Mouse (Mus musculus) G1E (cell line): ENCODE measurements around the gene Efl1. TPM values are rescaled to one million over a fixed set of nuclear protein-coding genes. Genes with fewer than 3 reads are reported as not detected.

Experiments
- ATAC-seq: 2 replicates; pipeline ENCODE4 v1.8.0; 2016; ENCODE audit warnings: mild to moderate bottlenecking; ENCODE audit not compliant: insufficient number of reproducible peaks, poor library complexity, low FRiP score, severe bottlenecking; ENCODE audit errors: extremely low read depth
- DNase-seq: peaks from one replicate; pipeline ENCODE4 v3.0.0; 2012; ENCODE audit warnings: low spot score
- H3K27me3 ChIP-seq: 2 replicates; pipeline ENCODE4 v1.6.1; 2012; ENCODE audit warnings: mild to moderate bottlenecking, low read length, inconsistent platforms; ENCODE audit not compliant: insufficient read depth
- H3K36me3 ChIP-seq: replicated peaks from 2 replicates; pipeline ENCODE3; 2012; ENCODE audit warnings: mild to moderate bottlenecking, inconsistent platforms
- H3K4me1 ChIP-seq: 2 replicates; pipeline ENCODE4 v1.6.1; 2012; ENCODE audit warnings: low read depth, low read length, inconsistent platforms, mixed read lengths; ENCODE audit not compliant: insufficient read depth
- H3K4me3 ChIP-seq: 2 replicates; pipeline ENCODE4 v1.5.1; 2012; ENCODE audit warnings: low read depth, mild to moderate bottlenecking, inconsistent platforms, low read length, moderate library complexity, mixed read lengths
- H3K9me3 ChIP-seq: replicated peaks from 2 replicates; pipeline ENCODE4 v1.6.1; 2012; ENCODE audit warnings: inconsistent platforms
- CTCF ChIP-seq: IDR thresholded peaks from 2 replicates; pipeline ENCODE4 v1.5.1; 2012; ENCODE audit warnings: low read depth, low read length, inconsistent platforms, mixed read lengths
- GATA1 ChIP-seq: IDR thresholded peaks from 2 replicates; pipeline ENCODE4 v1.6.1; 2012; ENCODE audit warnings: borderline replicate concordance, low read length, inconsistent platforms, mixed read lengths
- GATA2 ChIP-seq: IDR thresholded peaks from 2 replicates; pipeline ENCODE4 v1.6.1; 2012; ENCODE audit warnings: low read depth, low read length, inconsistent platforms, borderline replicate concordance
- POLR2AphosphoS5 ChIP-seq: IDR thresholded peaks from 2 replicates; pipeline ENCODE4 v1.6.1; 2012; ENCODE audit warnings: low read depth, low read length, inconsistent platforms; ENCODE audit not compliant: insufficient replicate concordance
- TAL1 ChIP-seq: conservative IDR thresholded peaks from 2 replicates; pipeline ENCODE4 v1.6.1; 2012; ENCODE audit warnings: low read depth, low read length, inconsistent platforms, mixed read lengths
- polyA plus RNA-seq: library from polyadenylated mRNA; stranded (reverse); fragments of >175 nt; gene quantifications from 2 replicates; pipeline ENCODE4 v1.2.3, GENCODE M21; 2012
- total RNA-seq, 2 experiments: library from RNA; stranded (forward) in 1 of 2; stranded (reverse) in 1 of 2; fragments of 200-1000 nt in 1 of 2; fragments of >200 nt in 1 of 2; fragmentation: Nextera tagmentation in 1 of 2; gene quantifications; 2 replicates each; pipeline ENCODE4 v1.2.3; 2014 to 2017

The Efl1 gene
- total and polyA plus RNA-seq, 3 experiments = 3.7 to 31.9 (median 23.0) TPM

GRCm38 (mm10) chr7:82733995-82734394, 85.6 kb downstream of the Efl1 start:
- no peak for DNase-seq

DNA sequence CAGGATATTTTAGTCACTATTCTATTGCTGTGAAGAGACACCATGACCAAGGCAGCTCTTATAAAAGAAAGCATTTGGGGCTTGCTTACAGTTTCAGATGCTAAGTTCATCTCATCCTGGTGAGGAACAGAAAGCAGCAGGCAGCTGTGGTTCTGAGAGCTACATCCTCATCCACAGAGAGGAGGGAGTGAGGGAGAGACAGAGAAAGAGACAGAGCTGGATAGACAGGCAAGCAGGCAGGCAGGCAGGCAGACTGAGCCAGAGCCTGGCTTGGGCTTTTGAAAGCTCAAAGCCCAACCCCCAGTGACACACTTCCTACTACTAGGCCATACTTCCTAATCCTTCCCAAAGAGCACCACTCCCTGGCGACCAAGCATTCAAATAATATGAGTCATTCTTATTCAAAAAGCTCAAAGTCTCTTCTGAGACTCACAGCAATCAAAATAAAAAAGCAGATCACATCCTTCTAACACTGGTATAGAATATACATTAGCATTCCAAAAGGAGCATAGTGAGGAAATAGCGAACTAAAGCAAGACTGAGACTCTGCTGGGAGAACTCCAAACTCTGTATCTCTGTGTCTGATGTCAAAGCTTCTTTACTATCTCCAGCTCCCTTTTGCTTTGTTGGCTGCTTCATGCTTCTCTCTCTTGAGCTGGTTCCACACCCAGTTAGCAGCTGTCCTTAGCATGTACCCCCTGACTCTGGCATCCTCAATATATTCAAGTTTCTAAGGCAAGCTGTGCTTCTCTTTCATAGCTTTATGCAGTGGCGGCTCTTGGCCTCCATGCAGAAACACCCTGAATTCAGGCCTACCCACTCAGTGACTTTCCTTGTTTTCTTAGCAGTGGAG, 86.6 kb downstream of the Efl1 start:
- no peaks in the 10 kb centered on the region for H3K4me1 ChIP-seq
- ATAC-seq (no peak), DNase-seq (no peak)
- H3K4me3 ChIP-seq = no peak overlapping the region
- TF ChIP-seq TAL1 = no peak
- TF ChIP-seq CTCF = no peak
- TF ChIP-seq GATA1 = no peak
- TF ChIP-seq GATA2 = no peak
- no peak for TF ChIP-seq POLR2AphosphoS5
- no peaks in the 10 kb centered on the region for H3K27me3 ChIP-seq
- H3K9me3 ChIP-seq = no peaks in the 10 kb centered on the region
- peaks cover 42% of the 10 kb centered on the region for H3K36me3 ChIP-seq

More at GRCm38 (mm10) chr7:82733995-82734394, 85.6 kb downstream of the Efl1 start:
- H3K4me1 ChIP-seq = no peaks in the 10 kb centered on the region
- no peak overlapping the region for H3K4me3 ChIP-seq
- ATAC-seq = no peak
- peaks cover 49% of the 10 kb centered on the region for H3K36me3 ChIP-seq
- H3K9me3 ChIP-seq = no peaks in the 10 kb centered on the region
- no peak for TF ChIP-seq GATA2
- TF ChIP-seq TAL1 = no peak
- TF ChIP-seq POLR2AphosphoS5 = no peak
- no peak for TF ChIP-seq CTCF
- TF ChIP-seq GATA1 = no peak
- no peaks in the 10 kb centered on the region for H3K27me3 ChIP-seq

GRCm38 (mm10) chr7:82743116-82743765, 94.8 kb downstream of the Efl1 start:
- H3K4me3 ChIP-seq = no peak overlapping the region
- ATAC-seq = no peak
- TF ChIP-seq POLR2AphosphoS5 (no peak), TAL1 (no peak), GATA2 (no peak), CTCF (no peak), GATA1 (no peak)
- H3K4me1 ChIP-seq = no peaks in the 10 kb centered on the region
- H3K9me3 ChIP-seq = no peaks in the 10 kb centered on the region
- no peaks in the 10 kb centered on the region for H3K27me3 ChIP-seq
- peaks cover 35% of the 10 kb centered on the region for H3K36me3 ChIP-seq
- no peak for DNase-seq

GRCm38 (mm10) chr7:82744167-82744715, 95.8 kb downstream of the Efl1 start:
- Histone ChIP-seq H3K4me1 (no peaks in the 10 kb centered on the region), H3K9me3 (no peaks in the 10 kb centered on the region), H3K4me3 (no peak overlapping the region), H3K27me3 (no peaks in the 10 kb centered on the region), H3K36me3 (peaks cover 41% of the 10 kb centered on the region)
- ATAC-seq = no peak
- no peak for TF ChIP-seq CTCF
- no peak for TF ChIP-seq TAL1
- no peak for TF ChIP-seq GATA1
- no peak for TF ChIP-seq POLR2AphosphoS5
- no peak for TF ChIP-seq GATA2
- DNase-seq = no peak

GRCm38 (mm10) chr7:82748812-82749211, 100.4 kb downstream of the Efl1 start:
- no peaks in the 10 kb centered on the region for H3K9me3 ChIP-seq
- no peak for TF ChIP-seq GATA2
- no peak for TF ChIP-seq GATA1
- TF ChIP-seq CTCF = no peak
- TF ChIP-seq TAL1 = no peak
- TF ChIP-seq POLR2AphosphoS5 = no peak
- H3K27me3 ChIP-seq = no peaks in the 10 kb centered on the region
- DNase-seq (no peak), ATAC-seq (no peak)
- H3K4me3 ChIP-seq = no peak overlapping the region
- H3K4me1 ChIP-seq = no peaks in the 10 kb centered on the region
- H3K36me3 ChIP-seq = peaks cover 71% of the 10 kb centered on the region

DNA sequence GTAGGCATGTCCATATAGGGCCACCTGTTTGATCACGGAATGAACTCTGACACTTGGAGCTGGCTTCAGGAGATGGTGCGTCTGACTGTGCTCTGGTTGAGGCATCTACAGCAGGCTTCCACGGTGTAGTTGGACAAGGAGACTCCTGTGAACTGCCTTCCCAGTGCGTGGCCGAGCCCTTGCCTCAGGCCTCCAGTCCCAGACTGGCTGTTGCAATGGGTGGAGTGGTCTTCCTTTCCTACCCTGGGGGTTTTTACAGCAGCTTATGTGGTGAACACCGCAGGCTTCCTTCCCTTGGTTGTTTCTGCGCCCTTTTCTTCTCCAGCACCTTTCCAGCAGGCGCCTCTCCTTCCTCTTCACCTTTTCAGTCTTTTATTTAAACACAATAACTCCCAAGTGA, 100.8 kb downstream of the Efl1 start:
- ATAC-seq = no peak
- Histone ChIP-seq H3K27me3 (no peaks in the 10 kb centered on the region), H3K36me3 (peaks cover 70% of the 10 kb centered on the region), H3K9me3 (no peaks in the 10 kb centered on the region), H3K4me1 (no peaks in the 10 kb centered on the region), H3K4me3 (no peak overlapping the region)
- no peak for DNase-seq
- TF ChIP-seq TAL1 (no peak), GATA2 (no peak), POLR2AphosphoS5 (no peak), CTCF (no peak), GATA1 (no peak)
